Mouse (Mus musculus) ZHBTc4 (cell line): ENCODE measurements at regions not wholly inside any gene's neighbourhood (a gene's known extent, or its start where the extent isn't known, plus 50 kb on each side); places are given as distances from the start of the nearest gene placed in this dataset.

Experiments
- DNase-seq: peaks from one replicate; pipeline ENCODE4 v3.0.0-alpha.2; 2011; ENCODE audit warnings: low read depth, low spot score

GRCm38 (mm10) chrX:22089186-22089585 lies 344.3 kb upstream of the Gm28269 start:
- DNase-seq: peak; percentile 50
